Mouse (Mus musculus): ENCODE results near the gene Foxo6. TPM values are rescaled to one million over a fixed set of nuclear protein-coding genes. Genes with fewer than 3 reads are reported as not detected.

Gene Foxo6
- polyA plus RNA-seq, 2 experiments: 0.29 to 2.0 TPM

- H3K4me1 ChIP-seq (ENCODE audit: control insufficient read depth, insufficient read depth, low read length): peaks cover 22% of the 10 kb centered on the region
- no peaks in the 10 kb centered on the region for H3K9me3 ChIP-seq (ENCODE audit: control insufficient read depth, low read length)
- TF ChIP-seq POLR2A (IDR thresholded peaks at IDR 0.05; ENCODE audit: borderline replicate concordance, extremely low read depth, insufficient read depth, insufficient read length): no peak
- ATAC-seq (ENCODE audit: low FRiP score, low read depth) (peak; percentile 45), DNase-seq (ENCODE audit: low spot score) (no peak)
- H3K27me3 ChIP-seq (ENCODE audit: control insufficient read depth, insufficient read depth, low read length): no peaks in the 10 kb centered on the region
- H3K27ac ChIP-seq (replicated peaks; ENCODE audit: low read depth, low read length): no peak overlapping the region
- H3K4me2 ChIP-seq (replicated peaks; ENCODE audit: low read depth, low read length, severe bottlenecking): no peak overlapping the region
- WGBS: 6% methylated on average over 7 of the region's 8 CpGs
- H3K36me3 ChIP-seq (ENCODE audit: control insufficient read depth, insufficient read depth, low read length): no peaks in the 10 kb centered on the region
- no peak overlapping the region for H3K4me3 ChIP-seq (replicated peaks; ENCODE audit: low read length)
- H3K9ac ChIP-seq (ENCODE audit: low read depth, low read length, severe bottlenecking): no peak overlapping the region
These were observed 38.3 kb downstream of the Foxo6 start for GRCm38 (mm10) chr4:120248800-120249261.

DNA sequence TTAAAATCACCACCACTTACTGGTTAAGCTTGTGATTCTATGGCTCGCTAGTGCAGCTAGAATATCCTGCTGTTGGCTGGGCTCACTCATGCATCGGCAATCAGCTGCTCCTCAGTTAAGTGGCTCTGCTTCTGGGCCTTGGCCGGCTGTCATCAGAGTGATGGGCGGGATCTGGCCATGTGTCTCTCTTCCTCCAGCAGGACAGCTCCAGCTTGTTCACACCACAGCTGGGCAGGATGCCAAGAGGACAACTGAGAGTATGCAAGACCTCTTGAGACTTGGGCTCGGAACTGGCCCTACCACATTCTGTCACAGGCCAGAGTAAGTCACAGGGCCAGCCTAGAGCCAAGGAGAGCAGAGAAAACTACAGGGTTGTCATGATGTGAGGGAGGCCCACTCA, 39.7 kb downstream of the Foxo6 start:
- ATAC-seq (ENCODE audit: low FRiP score, low read depth) (peak; percentile 45; the same call in 1 of the 2 replicates), DNase-seq (ENCODE audit: low spot score) (peak; percentile 60)
- H3K4me1 ChIP-seq (ENCODE audit: control insufficient read depth, insufficient read depth, low read length): peaks cover 18% of the 10 kb centered on the region
- WGBS: 40% methylated on average over 5 of the region's 5 CpGs
- H3K27ac ChIP-seq (replicated peaks; ENCODE audit: low read depth, low read length): no peak overlapping the region
- H3K27me3 ChIP-seq (ENCODE audit: control insufficient read depth, insufficient read depth, low read length): no peaks in the 10 kb centered on the region
- H3K4me3 ChIP-seq (replicated peaks; ENCODE audit: low read length): no peak overlapping the region
- H3K36me3 ChIP-seq (ENCODE audit: control insufficient read depth, insufficient read depth, low read length): no peaks in the 10 kb centered on the region
- H3K9me3 ChIP-seq (ENCODE audit: control insufficient read depth, low read length): no peaks in the 10 kb centered on the region
- no peak for TF ChIP-seq POLR2A (IDR thresholded peaks at IDR 0.05; ENCODE audit: borderline replicate concordance, extremely low read depth, insufficient read depth, insufficient read length)
- no peak overlapping the region for H3K4me2 ChIP-seq (replicated peaks; ENCODE audit: low read depth, low read length, severe bottlenecking)
- H3K9ac ChIP-seq (ENCODE audit: low read depth, low read length, severe bottlenecking): no peak overlapping the region

- Histone ChIP-seq H3K36me3 (ENCODE audit: control insufficient read depth, insufficient read depth, low read length) (no peaks in the 10 kb centered on the region), H3K9me3 (ENCODE audit: control insufficient read depth, low read length) (no peaks in the 10 kb centered on the region), H3K4me3 (replicated peaks; ENCODE audit: low read length) (no peak overlapping the region), H3K27ac (replicated peaks; ENCODE audit: low read depth, low read length) (no peak overlapping the region), H3K9ac (ENCODE audit: low read depth, low read length, severe bottlenecking) (no peak overlapping the region), H3K4me2 (replicated peaks; ENCODE audit: low read depth, low read length, severe bottlenecking) (no peak overlapping the region), H3K27me3 (ENCODE audit: control insufficient read depth, insufficient read depth, low read length) (no peaks in the 10 kb centered on the region), H3K4me1 (ENCODE audit: control insufficient read depth, insufficient read depth, low read length) (peaks cover 18% of the 10 kb centered on the region)
- no peak for TF ChIP-seq POLR2A (IDR thresholded peaks at IDR 0.05; ENCODE audit: borderline replicate concordance, extremely low read depth, insufficient read depth, insufficient read length)
- DNase-seq (ENCODE audit: low spot score) (no peak), ATAC-seq (ENCODE audit: low FRiP score, low read depth) (no peak)
- WGBS: 88% methylated on average over 6 of the region's 6 CpGs
These were observed 41.1 kb downstream of the Foxo6 start for GRCm38 (mm10) chr4:120246086-120246485.

GRCm38 (mm10) chr4:120242783-120243262, 44.3 kb downstream of the Foxo6 start:
- no peak overlapping the region for H3K27ac ChIP-seq (replicated peaks; ENCODE audit: low read depth, low read length)
- TF ChIP-seq POLR2A (IDR thresholded peaks at IDR 0.05; ENCODE audit: borderline replicate concordance, extremely low read depth, insufficient read depth, insufficient read length): no peak
- WGBS: 0% methylated on average over 8 of the region's 10 CpGs
- ATAC-seq (ENCODE audit: low FRiP score, low read depth) (peak; percentile 38; the same call in 1 of the 2 replicates), DNase-seq (ENCODE audit: low spot score) (no peak)
- H3K36me3 ChIP-seq (ENCODE audit: control insufficient read depth, insufficient read depth, low read length): no peaks in the 10 kb centered on the region
- H3K9ac ChIP-seq (ENCODE audit: low read depth, low read length, severe bottlenecking): no peak overlapping the region
- no peak overlapping the region for H3K4me3 ChIP-seq (replicated peaks; ENCODE audit: low read length)
- no peaks in the 10 kb centered on the region for H3K27me3 ChIP-seq (ENCODE audit: control insufficient read depth, insufficient read depth, low read length)
- peaks cover 8% of the 10 kb centered on the region for H3K4me1 ChIP-seq (ENCODE audit: control insufficient read depth, insufficient read depth, low read length)
- H3K9me3 ChIP-seq (ENCODE audit: control insufficient read depth, low read length): no peaks in the 10 kb centered on the region
- H3K4me2 ChIP-seq (replicated peaks; ENCODE audit: low read depth, low read length, severe bottlenecking): 0 out of 2 replicates have a peak overlapping the region, but pooled peaks have one; percentile 13

GRCm38 (mm10) chr4:120241106-120241505, 46.0 kb downstream of the Foxo6 start:
- H3K36me3 ChIP-seq (ENCODE audit: control insufficient read depth, insufficient read depth, low read length): no peaks in the 10 kb centered on the region
- H3K9ac ChIP-seq (ENCODE audit: low read depth, low read length, severe bottlenecking): no peak overlapping the region
- no peak for ATAC-seq (ENCODE audit: low FRiP score, low read depth)
- WGBS: 71% methylated on average over 3 of the region's 3 CpGs
- no peak overlapping the region for H3K27ac ChIP-seq (replicated peaks; ENCODE audit: low read depth, low read length)
- no peak overlapping the region for H3K4me3 ChIP-seq (replicated peaks; ENCODE audit: low read length)
- no peak for TF ChIP-seq POLR2A (IDR thresholded peaks at IDR 0.05; ENCODE audit: borderline replicate concordance, extremely low read depth, insufficient read depth, insufficient read length)
- no peaks in the 10 kb centered on the region for H3K9me3 ChIP-seq (ENCODE audit: control insufficient read depth, low read length)
- H3K4me1 ChIP-seq (ENCODE audit: control insufficient read depth, insufficient read depth, low read length): peaks cover 8% of the 10 kb centered on the region
- no peak for DNase-seq (ENCODE audit: low spot score)
- H3K4me2 ChIP-seq (replicated peaks; ENCODE audit: low read depth, low read length, severe bottlenecking): no peak overlapping the region
- no peaks in the 10 kb centered on the region for H3K27me3 ChIP-seq (ENCODE audit: control insufficient read depth, insufficient read depth, low read length)
